Mouse (Mus musculus) heart, postnatal 10 days (tissue): Measurements from ENCODE around the gene Syce3. TPM values are rescaled to one million over a fixed set of nuclear protein-coding genes. Genes with fewer than 3 reads are reported as not detected.

Experiments used
- DNase-seq, 2 experiments: peaks; one replicate each; pipeline ENCODE4 v3.0.0; 2021
- intact Hi-C: fragments of 180-260 bp; cut with DNase I; formaldehyde crosslinking; loops from one replicate; pipeline ENCODE4 v1.15.1; 2025
- total RNA-seq, 2 experiments: library from RNA; stranded (reverse); gene quantifications; 2 replicates each; pipeline ENCODE4 v1.2.3; 2021

Gene Syce3
- total RNA-seq, 2 experiments from 2014 or later: not detected

- intact Hi-C loops: no loop called here
- peak; percentile 85 to 90 for DNase-seq
Observed at GRCm38 (mm10) chr15:89425711-89426121, 15.4 kb upstream of the Syce3 start, which contains the start of gene Cpt1b. Gene Cpt1b, minus strand, starts transcription at chr15:89425863.

GRCm38 (mm10) chr15:89424621-89425020 lies 14.3 kb upstream of the Syce3 start:
- DNase-seq: no peak
- intact Hi-C loops: no loop called here

GRCm38 (mm10) chr15:89421938-89422337 lies 11.6 kb upstream of the Syce3 start:
- no peak for DNase-seq
- intact Hi-C loops: no loop called here

GRCm38 (mm10) chr15:89415282-89415681 lies 5.0 kb upstream of the Syce3 start:
- intact Hi-C loops: no loop called here
- peak; percentile 67 to 70 for DNase-seq

GRCm38 (mm10) chr15:89406691-89407090 lies 3.6 kb downstream of the Syce3 start:
- no peak for DNase-seq
- intact Hi-C loops: no loop called here

GRCm38 (mm10) chr15:89404831-89405623 lies 5.3 kb downstream of the Syce3 start:
- no peak for DNase-seq
- intact Hi-C loops: no loop called here

- intact Hi-C loops: no loop called here
- DNase-seq: no peak
Observed at GRCm38 (mm10) chr15:89402471-89402870, 7.8 kb downstream of the Syce3 start.

- intact Hi-C loops: no loop called here
Observed at GRCm38 (mm10) chr15:89399716-89400115, 10.6 kb downstream of the Syce3 start.

GRCm38 (mm10) chr15:89398146-89398545 lies 12.2 kb downstream of the Syce3 start:
- intact Hi-C loops: no loop called here
- no peak for DNase-seq

More at GRCm38 (mm10) chr15:89399716-89400115, 10.6 kb downstream of the Syce3 start:
- DNase-seq: no peak

GRCm38 (mm10) chr15:89396883-89397282 lies 13.4 kb downstream of the Syce3 start:
- intact Hi-C loops: no loop called here
- no peak for DNase-seq

- DNase-seq: no peak
- intact Hi-C loops: no loop called here
Observed at GRCm38 (mm10) chr15:89390081-89390480, 20.2 kb downstream of the Syce3 start.

GRCm38 (mm10) chr15:89387127-89387526 lies 23.2 kb downstream of the Syce3 start:
- intact Hi-C loops: no loop called here
- DNase-seq: no peak

GRCm38 (mm10) chr15:89384617-89385016 lies 25.7 kb downstream of the Syce3 start, which contains the start of gene Klhdc7b:
Gene Klhdc7b, plus strand, starts transcription at chr15:89384917.
- DNase-seq: no peak
- intact Hi-C loops: no loop called here

- intact Hi-C loops: loop anchor here (2.0 to 5.0 kb wide), 2 partner anchors 49 to 148 kb away; partner anchors contain the start of genes C730034F03Rik, Chkb and Gm44502
- DNase-seq: peak in 1 of 2 experiments; percentile 35
Observed at GRCm38 (mm10) chr15:89379429-89379828, 30.9 kb downstream of the Syce3 start.

GRCm38 (mm10) chr15:89378831-89379401 lies 31.4 kb downstream of the Syce3 start, which contains the start of gene Odf3b:
Gene Odf3b, minus strand, starts transcription at chr15:89379282.
- DNase-seq: peak; percentile 54 to 57
- intact Hi-C loops: loop anchor here (2.0 to 5.0 kb wide), 2 partner anchors 50 to 148 kb away; partner anchors contain the start of genes C730034F03Rik, Chkb and Gm44502

GRCm38 (mm10) chr15:89377938-89378828 lies 32.1 kb downstream of the Syce3 start:
- no peak for DNase-seq
- intact Hi-C loops: loop anchor here (2.0 to 5.0 kb wide), 2 partner anchors 51 to 149 kb away; partner anchors contain the start of genes C730034F03Rik, Chkb and Gm44502

- no peak for DNase-seq
- intact Hi-C loops: loop anchor here (5.0 kb wide), 1 partner anchor 150 kb away; no protein-coding TSS in a partner anchor
Observed at GRCm38 (mm10) chr15:89377362-89377761, 32.9 kb downstream of the Syce3 start.

- DNase-seq: no peak
- intact Hi-C loops: loop anchor here (5.0 kb wide), 1 partner anchor 150 kb away; no protein-coding TSS in a partner anchor
Observed at GRCm38 (mm10) chr15:89376957-89377356, 33.3 kb downstream of the Syce3 start, which contains the start of gene Tymp. Gene Tymp, minus strand, starts transcription at chr15:89377039.

- DNase-seq: no peak
Observed at GRCm38 (mm10) chr15:89376040-89376439, 34.3 kb downstream of the Syce3 start.

More at GRCm38 (mm10) chr15:89376040-89376439, 34.3 kb downstream of the Syce3 start:
- intact Hi-C loops: loop anchor here (5.0 kb wide), 1 partner anchor 151 kb away; no protein-coding TSS in a partner anchor
